Mouse (Mus musculus): Measurements from ENCODE around the gene Plekhf1. TPM values are rescaled to one million over a fixed set of nuclear protein-coding genes. Genes with fewer than 3 reads are reported as not detected.

The Plekhf1 gene
- total RNA-seq (2021) = 1 to 10 TPM; 2.8 to 3.1 TPM
- long read RNA-seq, experiment 1, full-length matches to known transcripts = 17 of 17 reads
- long read RNA-seq, experiment 1, partial matches to known transcripts = 0 of 17 reads
- long read RNA-seq, experiment 1, other reads (novel, unspliced or antisense) = 0 of 17 reads
- long read RNA-seq, experiment 2, full-length matches to known transcripts = 13 of 14 reads
- long read RNA-seq, experiment 2, partial matches to known transcripts = 0 of 14 reads
- long read RNA-seq, experiment 2, other reads (novel, unspliced or antisense) = 1 of 14 reads

DNA sequence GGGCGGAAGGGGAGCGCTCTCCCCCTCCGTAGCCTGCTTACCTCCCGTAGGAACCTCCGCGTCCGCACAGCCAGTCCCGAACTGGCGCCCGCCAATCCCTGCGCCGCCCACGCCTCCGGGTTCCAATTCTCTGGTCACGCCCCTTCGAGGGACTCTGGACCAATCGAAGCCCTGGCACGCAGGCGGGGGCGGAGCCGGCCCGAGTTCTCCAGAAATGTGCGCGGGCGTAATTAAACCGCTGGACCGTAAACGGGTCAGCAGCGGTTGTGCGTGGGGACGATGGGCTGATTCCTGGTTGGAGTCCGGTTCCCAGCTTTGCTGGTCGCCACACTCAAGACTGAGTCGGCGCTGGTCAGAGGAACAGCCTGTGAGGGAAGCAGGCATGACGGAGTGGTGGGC, at the start of gene Plekhf1:
Plekhf1 (minus strand) TSS at position 117 of the 399 bp plus-strand sequence.
- DNase-seq (ENCODE audit: low spot score in 2 of 2) = peak; percentile 60 to 81

DNA sequence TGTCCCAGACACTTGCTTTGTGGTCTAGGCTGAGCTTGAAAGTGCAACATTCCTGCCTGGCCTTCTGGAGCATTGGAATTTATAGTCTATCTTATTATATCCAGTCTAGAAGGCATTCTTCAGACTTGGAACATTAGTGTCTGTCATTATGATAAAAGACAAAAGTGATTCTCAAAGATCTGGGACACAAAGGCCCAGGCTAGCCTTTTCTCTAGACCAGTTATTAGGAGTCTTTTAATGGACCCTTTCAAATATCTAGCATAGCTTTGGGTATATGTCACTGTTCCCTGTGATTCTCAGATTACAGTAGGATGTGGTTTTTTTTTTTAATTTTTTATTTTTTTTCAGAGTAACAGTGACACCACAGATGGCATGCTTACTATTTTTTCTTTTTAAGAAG, 44.7 kb upstream of the Plekhf1 start:
- DNase-seq (ENCODE audit: low spot score in 2 of 2) = no peak

DNA sequence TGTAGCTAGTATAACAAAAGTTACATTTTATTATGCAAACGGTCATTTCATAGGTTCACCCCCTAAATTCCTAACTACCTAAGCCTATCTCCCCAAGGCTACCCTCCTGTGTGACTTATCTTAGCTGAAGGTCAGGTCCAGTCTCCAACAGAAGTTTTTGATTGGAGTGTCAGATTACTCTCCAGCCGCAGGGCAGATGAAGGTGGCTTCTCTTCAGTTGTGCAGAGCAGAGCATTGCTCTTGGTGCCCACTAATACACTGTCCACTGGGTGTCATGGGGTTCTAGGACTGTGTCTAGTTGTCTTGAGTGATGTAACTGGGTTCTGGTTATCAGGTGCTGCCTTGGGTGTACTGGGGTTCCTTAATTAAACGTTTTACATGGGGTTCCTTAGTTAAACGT, 44.0 kb upstream of the Plekhf1 start:
- no peak for DNase-seq (ENCODE audit: low spot score in 2 of 2)

DNA sequence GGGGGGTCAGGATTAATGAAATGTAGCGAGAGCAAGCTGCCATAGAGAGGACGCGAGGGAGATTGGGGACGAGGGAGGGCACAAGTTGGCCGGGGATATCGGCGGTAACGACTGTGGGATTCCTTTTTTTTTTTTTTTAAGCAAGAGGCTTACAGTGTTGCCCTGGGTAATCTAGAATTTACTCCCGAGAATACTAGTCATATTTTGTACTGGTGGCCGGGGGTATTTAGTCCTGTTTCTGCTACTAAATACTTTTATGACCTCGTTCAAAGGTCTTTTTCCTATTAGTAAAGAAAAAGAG, 43.6 kb upstream of the Plekhf1 start:
- DNase-seq (ENCODE audit: low spot score in 2 of 2) = no peak

DNA sequence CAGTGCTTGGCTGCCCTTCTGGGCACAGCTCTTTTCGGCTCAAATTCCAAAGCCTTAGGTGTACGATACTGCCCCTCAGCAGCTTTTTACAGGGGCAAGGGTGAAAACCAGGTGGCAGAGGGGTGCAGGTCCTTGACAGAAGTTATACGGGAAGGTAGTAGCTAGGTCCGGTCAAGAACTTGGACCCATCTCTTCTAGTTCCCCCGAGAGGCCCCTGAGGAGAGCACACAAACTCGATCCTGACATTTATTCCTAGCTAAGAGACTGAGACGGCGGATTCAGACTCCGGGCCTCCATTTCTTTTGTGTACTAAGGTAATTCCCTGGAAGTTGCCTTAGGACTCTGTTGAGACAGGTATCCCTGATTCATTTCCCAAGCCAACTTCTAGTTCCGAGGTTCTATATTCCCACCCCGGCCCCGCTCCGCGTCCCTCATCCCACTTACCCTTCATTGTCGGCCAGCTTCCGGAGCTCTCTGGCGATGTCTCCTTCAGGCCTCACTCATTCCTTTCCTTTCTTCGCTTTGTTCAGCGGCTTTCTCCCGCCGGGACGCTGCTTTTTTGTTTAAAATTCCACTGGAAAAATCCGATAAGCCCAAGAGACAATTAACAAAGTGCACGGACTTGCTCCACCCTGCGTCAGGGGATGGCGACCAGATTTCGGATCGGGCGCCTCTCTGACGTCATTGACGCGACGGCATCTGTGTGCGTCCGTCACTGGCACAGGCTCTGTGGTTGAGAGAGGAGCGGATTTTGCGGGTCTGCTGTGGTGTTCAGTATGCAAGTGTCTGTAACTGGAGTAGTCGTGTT, 43.1 kb upstream of the Plekhf1 start, which contains the start of gene Pop4:
Pop4 (minus strand) TSS at position 721 of the 808 bp plus-strand sequence.
- peak; percentile 94 to 95 for DNase-seq (ENCODE audit: low spot score in 2 of 2)

GRCm38 (mm10) chr7:38267006-38267680, 39.3 kb upstream of the Plekhf1 start:
- no peak for DNase-seq (ENCODE audit: low spot score in 2 of 2)

DNA sequence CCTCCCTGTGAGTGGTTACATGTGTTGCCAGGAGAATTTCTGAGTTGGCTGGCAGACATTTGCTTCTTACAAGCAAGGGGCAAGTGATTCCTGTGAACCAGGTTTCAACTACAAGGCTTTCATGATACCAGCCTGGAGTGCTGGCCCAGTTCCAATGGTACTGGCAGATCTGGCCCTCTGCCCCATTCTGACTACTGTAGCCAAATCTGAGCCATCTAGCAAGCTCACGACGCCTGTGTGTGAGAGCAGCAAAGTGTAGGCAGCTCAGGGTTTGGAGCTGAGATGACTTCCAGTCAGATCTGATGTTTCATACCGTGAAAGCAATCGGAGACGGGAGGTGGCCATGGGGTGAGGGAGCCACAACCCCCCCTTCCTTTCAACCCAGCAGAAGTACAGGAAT, 34.6 kb upstream of the Plekhf1 start:
- peak in 1 of 2 experiments; percentile 31 for DNase-seq (ENCODE audit: low spot score in 2 of 2)

- DNase-seq (ENCODE audit: low spot score in 2 of 2) = no peak
These were observed 31.8 kb upstream of the Plekhf1 start for GRCm38 (mm10) chr7:38259631-38260030.

DNA sequence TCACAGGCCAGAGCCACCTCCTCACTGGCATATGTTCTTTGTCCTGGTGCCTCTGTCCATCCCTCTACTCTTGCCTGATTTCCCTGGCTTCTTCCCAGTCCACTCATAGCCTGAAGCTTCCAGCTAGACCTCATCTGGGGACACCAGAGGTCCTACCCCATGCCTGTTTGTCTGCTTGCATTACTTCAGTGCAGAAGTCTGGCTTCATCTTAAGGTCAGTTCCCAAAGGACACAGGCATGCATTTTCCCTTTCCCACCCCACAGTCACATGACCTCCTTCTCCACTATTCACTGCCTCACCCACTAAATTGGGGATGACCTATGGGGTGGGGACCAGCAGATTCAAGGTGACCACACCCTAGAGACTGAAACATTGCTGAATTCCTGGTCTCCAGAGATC, 25.6 kb upstream of the Plekhf1 start:
- DNase-seq (ENCODE audit: low spot score in 2 of 2) = no peak

DNA sequence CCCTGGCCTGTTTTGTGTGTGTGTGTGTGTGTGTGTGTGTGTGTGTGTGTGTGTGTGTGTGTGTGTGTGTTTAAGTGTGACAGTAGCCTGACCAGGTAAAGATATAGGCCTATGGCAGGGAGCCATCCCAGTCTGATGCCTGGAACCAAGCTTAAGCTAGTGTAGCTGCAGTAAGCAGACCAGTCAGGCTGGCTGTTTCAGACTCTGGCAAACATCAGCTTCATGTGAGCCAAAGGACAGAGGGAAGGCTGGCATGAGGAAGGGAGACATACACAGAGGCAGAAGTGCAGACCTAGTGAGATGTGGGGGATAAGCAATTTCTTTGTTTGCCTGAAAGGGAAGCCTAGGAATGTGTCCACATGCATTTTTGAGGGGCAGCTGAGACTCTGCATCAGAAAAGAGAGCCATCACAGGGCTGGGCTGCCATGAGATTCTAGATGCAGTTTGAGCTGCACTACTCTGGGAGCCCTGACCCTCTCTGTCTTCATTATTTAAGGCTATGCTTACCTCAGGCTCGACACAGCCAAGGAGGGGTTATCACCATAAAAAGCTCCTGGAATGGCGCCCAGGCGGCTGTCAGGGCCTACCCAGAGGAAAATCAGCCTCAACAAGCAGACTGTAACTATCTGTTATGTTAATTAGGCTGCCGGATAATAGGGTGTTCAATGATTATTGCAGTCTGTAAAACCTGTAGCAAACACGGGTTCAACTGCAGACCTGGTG, 23.8 kb upstream of the Plekhf1 start:
- DNase-seq (ENCODE audit: low spot score in 2 of 2) = no peak

- no peak for DNase-seq (ENCODE audit: low spot score in 2 of 2)
These were observed 14.6 kb upstream of the Plekhf1 start for GRCm38 (mm10) chr7:38242417-38242816.

GRCm38 (mm10) chr7:38237140-38237539, 9.3 kb upstream of the Plekhf1 start:
- no peak for DNase-seq (ENCODE audit: low spot score in 2 of 2)

- DNase-seq (ENCODE audit: low spot score in 2 of 2) = no peak
These were observed 8.7 kb upstream of the Plekhf1 start for GRCm38 (mm10) chr7:38236400-38237105.

DNA sequence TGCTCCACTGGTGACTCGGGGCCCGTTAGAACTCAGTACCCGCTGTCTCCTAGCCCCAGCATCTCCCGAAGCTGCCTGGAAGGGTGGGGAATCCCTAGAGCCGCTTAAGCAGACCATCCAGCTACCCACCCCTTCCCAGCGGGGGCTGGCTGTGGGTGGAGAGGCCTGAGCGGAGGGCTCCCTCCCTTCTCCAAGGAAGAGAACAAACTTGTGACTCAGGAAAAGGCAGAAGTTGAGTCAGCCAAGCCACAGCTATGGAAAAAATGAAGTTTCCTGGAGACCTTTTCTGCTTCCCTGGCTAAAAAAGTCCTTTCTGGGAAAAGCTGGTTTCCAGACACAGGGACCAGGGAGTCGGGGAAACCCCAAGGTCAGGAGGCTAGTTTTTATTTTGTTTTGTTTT, 2.5 kb upstream of the Plekhf1 start:
- DNase-seq (ENCODE audit: low spot score in 2 of 2) = no peak

GRCm38 (mm10) chr7:38228329-38228728, 513 bp upstream of the Plekhf1 start:
- no peak for DNase-seq (ENCODE audit: low spot score in 2 of 2)

DNA sequence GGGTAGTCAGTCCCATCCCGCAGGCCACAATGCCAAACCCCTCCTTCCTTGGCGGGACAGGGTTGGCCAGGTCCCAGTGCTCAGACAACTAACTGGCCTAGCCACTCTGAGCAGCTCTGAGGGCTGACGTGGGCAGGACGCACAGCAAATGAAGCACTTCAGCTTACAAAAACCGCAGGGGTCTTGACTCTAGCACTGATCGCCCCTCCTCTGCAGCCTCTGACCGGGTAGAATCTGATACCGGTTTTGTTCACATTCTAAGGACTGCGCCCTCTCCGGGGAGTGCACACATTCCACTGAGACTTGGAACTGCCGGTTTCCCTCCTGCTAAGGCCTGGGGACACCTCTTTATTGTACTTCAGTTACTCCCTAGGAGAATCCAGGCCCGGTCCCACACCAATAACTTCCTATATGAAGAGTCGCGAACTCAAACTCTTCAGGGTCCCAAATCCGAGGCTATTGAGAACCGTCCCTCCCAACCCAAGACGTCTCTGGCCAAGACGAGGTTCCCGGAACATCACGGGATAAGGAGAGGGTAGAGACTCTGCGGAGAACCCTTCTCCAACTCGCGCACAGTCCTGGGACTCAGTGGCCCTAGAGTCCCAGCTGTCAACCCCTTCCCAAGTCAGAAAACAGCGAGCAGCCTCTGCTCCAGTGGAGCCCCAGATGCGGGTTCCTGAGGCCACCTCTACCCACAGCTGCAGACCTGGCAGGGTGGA, 476 bp downstream of the Plekhf1 start:
- peak in 1 of 2 experiments; percentile 56 for DNase-seq (ENCODE audit: low spot score in 2 of 2)

DNA sequence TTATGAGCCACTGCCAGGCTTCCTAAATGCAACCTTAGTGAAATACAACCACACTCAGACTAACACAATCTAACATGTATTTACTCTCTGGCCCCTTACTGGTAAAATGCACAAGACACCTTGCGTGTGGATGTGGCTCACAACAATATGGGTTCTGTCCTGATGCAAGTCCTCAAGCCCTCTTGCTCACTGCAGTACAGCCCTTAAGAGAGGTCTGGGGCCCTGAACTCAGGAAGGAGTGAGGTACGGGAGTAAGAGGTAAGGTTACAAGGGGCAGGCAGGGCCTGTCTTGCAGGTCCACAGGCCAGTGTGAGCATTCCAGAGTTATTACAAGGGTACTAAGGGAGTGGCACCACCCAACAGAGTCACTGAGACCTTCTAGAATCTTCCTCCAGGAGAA, 1.6 kb downstream of the Plekhf1 start:
- no peak for DNase-seq (ENCODE audit: low spot score in 2 of 2)

DNA sequence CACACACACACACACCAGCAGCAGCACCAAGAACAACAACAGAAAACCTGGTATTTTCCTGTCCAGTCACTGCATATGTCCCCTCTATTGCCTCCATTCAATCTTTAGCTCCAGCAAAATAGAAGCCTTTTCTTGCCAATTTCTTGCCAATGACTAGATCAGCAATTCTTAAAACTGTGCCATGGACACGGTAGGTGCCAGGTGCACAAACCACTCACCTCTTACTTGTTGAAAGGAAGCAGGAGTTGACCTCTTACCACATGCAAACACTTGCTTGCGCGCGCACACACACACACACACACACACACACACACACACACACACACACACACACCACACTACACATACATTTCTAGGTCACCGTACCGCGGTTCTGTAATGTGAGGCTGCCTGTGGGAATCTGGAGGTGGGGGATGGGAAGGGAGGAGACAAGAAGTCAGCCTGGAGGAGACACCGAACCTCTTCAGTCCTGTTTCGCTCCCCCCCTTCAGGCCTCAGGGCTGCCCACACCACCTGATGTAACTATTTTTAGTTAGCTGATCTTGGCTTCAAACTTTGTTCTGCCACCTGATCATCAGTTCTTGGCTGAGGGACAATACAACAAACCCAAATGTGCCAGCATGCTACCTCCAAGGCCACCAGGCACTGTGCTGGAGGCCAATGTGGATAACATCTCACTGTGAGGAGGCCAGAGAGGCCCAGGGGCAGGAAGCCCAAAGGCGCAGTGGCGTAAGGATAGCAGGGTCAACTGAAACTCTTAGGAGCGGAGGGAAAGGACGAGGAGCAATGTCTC, 3.0 kb downstream of the Plekhf1 start:
- DNase-seq (ENCODE audit: low spot score in 2 of 2) = no peak

GRCm38 (mm10) chr7:38220866-38221265, 7.0 kb downstream of the Plekhf1 start:
- no peak for DNase-seq (ENCODE audit: low spot score in 2 of 2)
